Mouse (Mus musculus): ENCODE measurements around the gene Sec11a. TPM values are rescaled to one million over a fixed set of nuclear protein-coding genes. Genes with fewer than 3 reads are reported as not detected.

Sec11a gene
- polyA plus RNA-seq, 1 experiment = 64.4 TPM

DNA sequence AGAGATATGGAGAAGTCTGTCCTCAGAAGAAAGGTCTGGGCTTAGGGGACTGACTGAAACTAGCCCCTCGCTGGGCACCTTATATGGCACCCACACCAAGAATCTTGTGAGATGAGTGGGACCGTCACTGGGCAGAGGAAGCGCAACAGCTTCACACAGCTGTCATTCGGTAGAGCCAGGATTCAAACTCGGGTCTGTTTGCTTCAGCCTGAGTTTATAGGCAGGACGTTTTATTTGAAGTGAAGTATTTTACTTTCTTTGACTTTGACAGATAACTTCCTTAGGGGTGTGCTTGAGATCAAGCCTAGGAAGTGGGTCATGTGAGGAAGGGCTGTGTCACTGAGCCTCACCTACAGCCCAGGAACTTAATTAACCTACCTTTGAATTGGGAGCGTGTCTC, 82.1 kb downstream of the Sec11a start:
- no peak for TF ChIP-seq POLR2A (IDR thresholded peaks at IDR 0.05; ENCODE audit: extremely low read depth, insufficient read depth, low read length)
- TF ChIP-seq CTCF (IDR thresholded peaks at IDR 0.05; ENCODE audit: extremely low read depth, insufficient read depth, low read length) = no peak
- Histone ChIP-seq H3K4me3 (ENCODE audit: insufficient read depth, low read length) (no peak overlapping the region), H3K27ac (ENCODE audit: insufficient read depth, low read length) (no peak overlapping the region), H3K4me1 (ENCODE audit: control insufficient read depth, insufficient read depth, low read length) (peaks cover 12% of the 10 kb centered on the region)

DNA sequence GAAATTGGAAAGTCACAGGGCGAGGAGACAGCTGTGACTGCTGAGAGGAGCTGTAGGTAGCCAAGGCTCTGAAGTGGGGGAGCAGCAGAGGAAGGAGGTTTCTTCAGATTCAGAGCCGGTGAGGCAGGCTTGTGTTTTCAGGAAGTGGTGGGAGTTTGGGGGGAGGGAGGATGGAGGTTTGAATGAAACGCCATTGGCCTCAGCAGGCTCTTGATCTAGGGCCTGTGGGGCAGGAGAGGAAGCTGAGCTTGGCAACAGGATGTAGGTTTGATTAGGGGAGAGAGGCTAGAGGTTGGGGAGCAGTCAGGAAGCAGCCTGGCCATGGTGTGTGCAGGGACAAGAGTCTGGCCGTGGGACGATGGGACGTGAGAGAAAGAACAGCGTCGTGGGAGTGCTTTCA, 82.7 kb downstream of the Sec11a start:
- TF ChIP-seq CTCF (IDR thresholded peaks at IDR 0.05; ENCODE audit: extremely low read depth, insufficient read depth, low read length) = no peak
- TF ChIP-seq POLR2A (IDR thresholded peaks at IDR 0.05; ENCODE audit: extremely low read depth, insufficient read depth, low read length) = no peak
- peak overlapping the region; percentile 11; the same call in 1 of the 2 replicates for H3K4me3 ChIP-seq (ENCODE audit: insufficient read depth, low read length)
- H3K27ac ChIP-seq (ENCODE audit: insufficient read depth, low read length) = no peak overlapping the region
- H3K4me1 ChIP-seq (ENCODE audit: control insufficient read depth, insufficient read depth, low read length) = peaks cover 12% of the 10 kb centered on the region

DNA sequence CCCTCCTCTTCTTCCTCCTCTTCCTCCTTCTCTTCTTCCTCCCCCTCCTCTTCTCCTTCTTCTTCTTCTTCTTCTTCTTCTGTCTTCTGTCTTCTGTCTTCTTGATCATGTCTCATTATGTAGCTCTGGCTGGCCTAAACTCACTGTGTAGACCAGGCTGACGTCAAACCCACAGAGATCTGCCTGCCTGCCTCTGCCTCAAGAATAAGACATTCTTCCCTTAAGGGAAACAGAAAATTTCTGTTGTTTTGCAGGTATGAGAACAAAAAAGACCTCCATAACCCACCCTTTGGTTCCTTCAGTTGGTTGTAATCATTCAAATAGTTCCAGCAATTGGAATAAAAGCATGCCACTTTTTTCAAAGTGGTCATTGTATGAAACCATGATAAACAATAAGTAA, 83.4 kb downstream of the Sec11a start:
- TF ChIP-seq POLR2A (IDR thresholded peaks at IDR 0.05; ENCODE audit: extremely low read depth, insufficient read depth, low read length) (no peak), CTCF (IDR thresholded peaks at IDR 0.05; ENCODE audit: extremely low read depth, insufficient read depth, low read length) (no peak)
- Histone ChIP-seq H3K4me1 (ENCODE audit: control insufficient read depth, insufficient read depth, low read length) (peaks cover 12% of the 10 kb centered on the region), H3K27ac (ENCODE audit: insufficient read depth, low read length) (peak overlapping the region; percentile 46; the same call in 1 of the 2 replicates), H3K4me3 (ENCODE audit: insufficient read depth, low read length) (no peak overlapping the region)

DNA sequence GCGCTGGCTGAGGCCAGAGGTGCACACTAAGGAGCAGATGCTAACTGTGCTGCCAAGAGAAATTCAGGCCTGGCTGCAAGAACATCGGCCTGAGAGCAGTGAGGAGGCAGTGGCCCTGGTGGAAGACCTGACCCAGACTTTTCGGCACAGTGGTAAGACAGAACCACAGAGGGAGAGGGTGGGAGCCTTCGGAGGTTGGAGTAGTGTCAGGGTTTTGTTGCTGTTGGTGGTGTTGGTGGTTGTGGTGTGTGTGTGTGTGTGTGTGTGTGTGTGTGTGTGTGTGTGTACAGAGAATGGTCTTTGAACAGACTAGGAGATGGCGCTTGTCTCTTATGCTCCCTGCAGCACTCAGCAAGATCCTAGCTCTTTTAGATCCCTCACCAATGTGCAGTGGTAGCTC, 84.1 kb downstream of the Sec11a start:
- Histone ChIP-seq H3K27ac (ENCODE audit: insufficient read depth, low read length) (peak overlapping the region; percentile 8; the same call in 1 of the 2 replicates), H3K4me1 (ENCODE audit: control insufficient read depth, insufficient read depth, low read length) (peaks cover 12% of the 10 kb centered on the region), H3K4me3 (ENCODE audit: insufficient read depth, low read length) (peak overlapping the region; percentile 28)
- no peak for TF ChIP-seq POLR2A (IDR thresholded peaks at IDR 0.05; ENCODE audit: extremely low read depth, insufficient read depth, low read length)
- TF ChIP-seq CTCF (IDR thresholded peaks at IDR 0.05; ENCODE audit: extremely low read depth, insufficient read depth, low read length) = no peak

DNA sequence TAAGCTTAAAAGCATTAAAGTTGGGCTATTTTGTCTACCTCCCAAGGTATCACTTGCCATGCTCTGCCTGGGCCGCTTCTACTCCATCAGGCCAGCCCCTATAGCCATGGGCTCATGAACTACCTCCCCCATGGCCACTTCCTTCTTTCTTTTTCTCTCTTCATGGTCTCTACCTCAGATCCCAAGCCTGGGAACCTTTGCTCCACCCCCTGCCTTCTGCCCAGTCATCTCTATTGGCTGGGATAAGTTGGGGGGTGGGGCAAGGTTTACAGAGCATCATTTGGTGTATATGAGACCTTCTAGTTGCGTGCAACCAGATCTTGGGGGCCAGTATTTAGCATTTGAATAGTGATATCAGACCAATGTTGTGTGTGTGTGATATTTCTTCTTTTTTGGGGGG, 85.1 kb downstream of the Sec11a start:
- peaks cover 12% of the 10 kb centered on the region for H3K4me1 ChIP-seq (ENCODE audit: control insufficient read depth, insufficient read depth, low read length)
- H3K4me3 ChIP-seq (ENCODE audit: insufficient read depth, low read length) = no peak overlapping the region
- no peak overlapping the region for H3K27ac ChIP-seq (ENCODE audit: insufficient read depth, low read length)
- TF ChIP-seq POLR2A (IDR thresholded peaks at IDR 0.05; ENCODE audit: extremely low read depth, insufficient read depth, low read length) = no peak
- TF ChIP-seq CTCF (IDR thresholded peaks at IDR 0.05; ENCODE audit: extremely low read depth, insufficient read depth, low read length) = no peak

DNA sequence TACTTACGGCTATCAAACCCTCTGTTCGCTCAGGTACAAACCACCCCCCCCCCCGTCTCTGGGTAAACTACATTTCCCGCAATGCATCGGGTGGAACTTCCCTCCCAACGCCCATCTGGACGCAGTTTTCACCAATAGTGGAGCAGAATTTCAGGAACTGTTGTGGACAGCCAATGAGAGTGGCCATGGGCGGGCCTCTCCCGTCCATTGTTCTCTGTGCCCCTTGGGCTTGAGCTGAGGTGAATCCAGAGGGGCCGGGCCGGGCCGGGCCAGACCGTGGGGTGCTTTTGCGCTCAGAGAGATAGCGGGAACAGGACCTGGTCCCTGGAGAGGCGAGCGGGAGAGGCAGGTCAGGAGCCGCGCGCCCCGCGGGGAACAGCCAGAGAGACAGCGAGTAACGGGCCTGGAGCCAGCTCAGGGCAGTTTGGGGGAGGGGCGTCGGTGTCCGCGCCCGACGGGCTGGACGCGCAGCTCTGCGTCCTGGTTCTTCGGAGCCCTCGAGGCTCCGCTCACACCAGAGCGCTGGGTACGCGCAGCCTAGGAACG, 86.8 kb downstream of the Sec11a start, which contains the start of gene Zscan2:
Zscan2 (plus strand) TSS at position 192 of the 546 bp plus-strand sequence.
- 0 out of 2 replicates have a peak within 1 kb of the TSS, but pooled peaks have one; percentile 24 for H3K27ac ChIP-seq (ENCODE audit: insufficient read depth, low read length)
- peaks cover 12% of the 10 kb centered on the region for H3K4me1 ChIP-seq (ENCODE audit: control insufficient read depth, insufficient read depth, low read length)
- no peak for TF ChIP-seq CTCF (IDR thresholded peaks at IDR 0.05; ENCODE audit: extremely low read depth, insufficient read depth, low read length)
- peak; percentile 44; the same call in 1 of the 2 replicates for TF ChIP-seq POLR2A (IDR thresholded peaks at IDR 0.05; ENCODE audit: extremely low read depth, insufficient read depth, low read length)
- H3K4me3 ChIP-seq (ENCODE audit: insufficient read depth, low read length) = peak within 1 kb of the TSS; percentile 75

DNA sequence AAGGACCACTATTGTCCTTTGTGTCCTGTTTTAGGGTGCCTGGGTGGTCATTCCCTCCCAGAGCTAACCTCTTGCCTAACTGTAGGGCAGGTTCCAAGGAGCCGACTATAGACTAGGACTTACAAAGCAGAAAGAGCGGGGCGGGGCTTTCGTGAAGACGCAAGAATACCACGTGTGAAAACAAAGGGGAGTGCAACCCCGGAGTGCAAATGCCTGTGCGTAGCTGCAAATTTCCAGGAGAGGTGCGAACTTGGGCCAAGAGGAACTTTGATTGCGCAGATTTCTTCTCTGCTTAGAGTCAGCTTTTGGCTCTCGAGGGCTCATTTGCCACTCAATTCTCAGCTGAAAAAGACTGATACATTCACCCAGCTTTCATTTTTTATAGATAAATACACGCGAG, 87.4 kb downstream of the Sec11a start:
- H3K4me1 ChIP-seq (ENCODE audit: control insufficient read depth, insufficient read depth, low read length) = peaks cover 11% of the 10 kb centered on the region
- peak overlapping the region; percentile 75 for H3K4me3 ChIP-seq (ENCODE audit: insufficient read depth, low read length)
- TF ChIP-seq CTCF (IDR thresholded peaks at IDR 0.05; ENCODE audit: extremely low read depth, insufficient read depth, low read length) = no peak
- TF ChIP-seq POLR2A (IDR thresholded peaks at IDR 0.05; ENCODE audit: extremely low read depth, insufficient read depth, low read length) = no peak
- no peak overlapping the region for H3K27ac ChIP-seq (ENCODE audit: insufficient read depth, low read length)

DNA sequence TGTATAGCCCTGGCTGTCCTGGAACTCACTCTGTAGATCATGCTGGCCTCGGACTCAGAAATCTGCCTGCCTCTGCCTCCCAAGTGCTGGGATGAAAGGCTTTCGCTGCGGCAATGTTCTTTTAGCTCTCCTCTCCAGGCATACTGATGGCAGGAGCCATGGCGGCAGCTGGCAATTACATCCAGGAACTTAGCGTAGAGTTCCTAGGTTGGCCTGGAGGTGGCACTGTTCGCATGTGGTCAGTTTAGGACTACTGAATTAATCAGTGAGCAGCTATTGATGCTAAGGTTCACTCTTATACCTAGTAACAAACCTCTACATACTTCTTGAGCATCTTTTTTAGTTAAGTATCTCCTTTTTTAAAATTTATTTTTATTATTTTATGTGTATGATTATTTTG, 90.4 kb downstream of the Sec11a start:
- H3K4me1 ChIP-seq (ENCODE audit: control insufficient read depth, insufficient read depth, low read length) = no peaks in the 10 kb centered on the region
- no peak overlapping the region for H3K27ac ChIP-seq (ENCODE audit: insufficient read depth, low read length)
- peak; percentile 94 for TF ChIP-seq CTCF (IDR thresholded peaks at IDR 0.05; ENCODE audit: extremely low read depth, insufficient read depth, low read length)
- TF ChIP-seq POLR2A (IDR thresholded peaks at IDR 0.05; ENCODE audit: extremely low read depth, insufficient read depth, low read length) = no peak
- no peak overlapping the region for H3K4me3 ChIP-seq (ENCODE audit: insufficient read depth, low read length)

DNA sequence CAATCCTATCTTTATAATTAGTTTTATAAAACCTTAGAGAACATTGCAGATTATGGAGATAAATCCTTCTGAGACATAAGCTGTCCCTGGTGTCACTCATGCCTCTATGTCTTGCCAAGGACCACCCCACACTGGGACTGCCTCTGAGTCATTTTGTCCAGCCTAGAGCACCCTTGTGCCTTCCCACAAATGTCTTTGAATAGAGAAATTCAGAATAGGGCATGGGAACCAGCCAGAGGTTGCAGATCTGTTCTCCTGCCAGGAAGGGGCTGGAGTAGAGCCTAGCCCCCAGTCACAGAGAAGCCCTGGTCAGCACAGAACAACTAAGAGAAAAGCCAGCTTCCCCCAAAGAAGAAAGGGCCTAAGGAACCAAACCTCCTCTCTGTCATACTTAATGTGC, 92.3 kb downstream of the Sec11a start:
- Histone ChIP-seq H3K4me3 (ENCODE audit: insufficient read depth, low read length) (no peak overlapping the region), H3K4me1 (ENCODE audit: control insufficient read depth, insufficient read depth, low read length) (no peaks in the 10 kb centered on the region), H3K27ac (ENCODE audit: insufficient read depth, low read length) (no peak overlapping the region)
- no peak for TF ChIP-seq POLR2A (IDR thresholded peaks at IDR 0.05; ENCODE audit: extremely low read depth, insufficient read depth, low read length)
- TF ChIP-seq CTCF (IDR thresholded peaks at IDR 0.05; ENCODE audit: extremely low read depth, insufficient read depth, low read length) = no peak

Other genes with a start within 250 kb of the Sec11a start
- gene Iqgap1, start 121.8 kb downstream of the Sec11a start, polyA plus RNA-seq (2012; rRNA removed) = 18.9 and 19.8 TPM in 2 replicates
- 10.2 and 11.1 TPM in 2 replicates for gene Zscan2, start 86.9 kb downstream of the Sec11a start, polyA plus RNA-seq (2012; rRNA removed)
- 29.6 and 30.5 TPM in 2 replicates for gene Wdr73, start 46.5 kb downstream of the Sec11a start, polyA plus RNA-seq (2012; rRNA removed)
- gene Nmb, start 42.7 kb downstream of the Sec11a start, polyA plus RNA-seq (2012; rRNA removed) = 11.0 and 17.0 TPM in 2 replicates
- gene Zfp592, start 45.9 kb upstream of the Sec11a start, polyA plus RNA-seq (2012; rRNA removed) = 13.8 and 14.1 TPM in 2 replicates
- 0.25 and 0.31 TPM in 2 replicates for gene Alpk3, start 109.8 kb upstream of the Sec11a start, polyA plus RNA-seq (2012; rRNA removed)
- gene Slc28a1, start 167.0 kb upstream of the Sec11a start, polyA plus RNA-seq (2012; rRNA removed) = 0.33 and 0.36 TPM in 2 replicates